Mouse (Mus musculus) embryonic facial prominence, embryonic 11.5 days (tissue): ENCODE results near the gene Havcr2. TPM values are rescaled to one million over a fixed set of nuclear protein-coding genes. Genes with fewer than 3 reads are reported as not detected.
"Not testable (repeated sequence)": the region's sequence is repeated elsewhere in the genome, so short reads cannot be mapped to it uniquely, and the experiment has no call there.

Experiments
- ATAC-seq: fragments of 200-750 bp; cut with Nextera tagmentation; replicated peaks from 2 replicates; pipeline ENCODE4 v1.8.0; 2017; ENCODE audit warnings: low read depth; ENCODE audit not compliant: insufficient number of reproducible peaks, low FRiP score, low TSS enrichment
- DNase-seq: peaks from one replicate; pipeline ENCODE4 v3.0.0-alpha.2; 2015; ENCODE audit warnings: low spot score
- H3K27ac ChIP-seq: fragments of 300-500 bp; sonication (generic); replicated peaks from 2 replicates; pipeline ENCODE4 v1.5.1; 2014; ENCODE audit warnings: mild to moderate bottlenecking, low read depth, low read length, control low read depth
- H3K27me3 ChIP-seq: fragments of 300-500 bp; sonication (generic); 2 replicates; pipeline ENCODE4 v1.6.1; 2014; ENCODE audit warnings: mild to moderate bottlenecking, low read length, moderate library complexity, mixed read lengths; ENCODE audit not compliant: control insufficient read depth, insufficient read depth
- H3K36me3 ChIP-seq: fragments of 300-500 bp; sonication (generic); replicated peaks from 2 replicates; pipeline ENCODE4 v1.6.1; 2014; ENCODE audit warnings: low read depth, mild to moderate bottlenecking, low read length, moderate library complexity, mixed read lengths; ENCODE audit not compliant: control insufficient read depth, insufficient read depth
- H3K4me1 ChIP-seq: fragments of 300-500 bp; sonication (generic); 2 replicates; pipeline ENCODE4 v1.6.1; 2014; ENCODE audit warnings: low read length, mixed read lengths; ENCODE audit not compliant: control insufficient read depth, insufficient read depth
- H3K4me2 ChIP-seq: fragments of 300-500 bp; sonication (generic); 2 replicates; pipeline ENCODE4 v1.6.1; 2014; ENCODE audit warnings: low read depth, mild to moderate bottlenecking, control low read depth, low read length, moderate library complexity
- H3K4me3 ChIP-seq: fragments of 300-500 bp; sonication (generic); 2 replicates; pipeline ENCODE4 v1.5.1; 2014; ENCODE audit warnings: low read depth, low read length, control low read depth
- H3K9ac ChIP-seq: fragments of 300-500 bp; sonication (generic); replicated peaks from 2 replicates; pipeline ENCODE4 v1.6.1; 2014; ENCODE audit warnings: mild to moderate bottlenecking, control low read depth, low read length
- H3K9me3 ChIP-seq: fragments of 300-500 bp; sonication (generic); replicated peaks from 2 replicates; pipeline ENCODE4 v1.6.1; 2016; ENCODE audit warnings: mild to moderate bottlenecking, low read length, inconsistent platforms, mixed read lengths; ENCODE audit not compliant: control insufficient read depth
- WGBS: fragments of 180-500 bp; shearing (Covaris S2); extraction: QIAGEN DNeasy Blood & Tissue Kit; methylation state at CpG from one replicate; pipeline ENCODE4 v1.1.7; 2014; 5-methylcytosine and 5-hydroxymethylcytosine counted together
- polyA plus RNA-seq: library from polyadenylated mRNA; unstranded; fragments of >200 nt; fragmentation: Nextera tagmentation; extraction: Ambion mirVana; gene quantifications from 2 replicates; pipeline ENCODE4 v1.2.1, GENCODE M21; 2014

Gene Havcr2
- polyA plus RNA-seq, result 0.26 TPM in 1 of 2 replicates, not detected in the other

DNA sequence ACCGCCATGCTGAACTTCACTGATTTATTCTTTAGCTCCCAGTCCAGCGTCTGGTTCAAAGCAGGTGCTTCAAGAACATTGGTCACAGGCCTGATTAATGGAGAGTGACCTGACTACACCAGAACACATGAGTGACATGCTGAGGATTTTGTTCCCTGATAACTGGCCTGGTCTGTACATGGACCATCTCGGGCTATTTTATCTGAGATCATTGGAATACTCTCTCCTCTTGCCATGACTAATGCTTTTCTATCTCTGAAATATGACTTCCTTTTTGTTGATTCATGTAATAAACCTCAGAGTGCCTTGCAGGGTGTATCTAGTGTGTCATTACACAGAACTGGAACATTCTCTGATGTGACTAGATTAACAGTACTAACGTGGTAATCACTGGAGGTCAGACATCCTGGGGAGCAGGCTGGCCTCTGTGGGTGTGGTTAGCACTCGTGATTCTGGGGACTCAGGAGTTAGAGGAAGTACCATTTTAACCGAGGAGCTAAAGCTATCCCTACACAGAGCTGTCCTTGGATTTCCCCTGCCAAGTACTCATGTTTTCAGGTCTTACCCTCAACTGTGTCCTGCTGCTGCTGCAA, at the start of gene Havcr2:
Gene Havcr2 (plus strand): TSS at position 483 of the 593 bp plus-strand sequence.
- no peaks in the 10 kb centered on the region for H3K4me1 ChIP-seq
- no peak within 1 kb of the TSS for H3K4me2 ChIP-seq
- DNase-seq, result no peak
- no peak within 1 kb of the TSS for H3K27ac ChIP-seq
- H3K9me3 ChIP-seq, result no peaks in the 10 kb centered on the region
- WGBS, result 76% methylated on average over 6 of the region's 6 CpGs
- H3K4me3 ChIP-seq, result no peak within 1 kb of the TSS
- no peaks in the 10 kb centered on the region for H3K36me3 ChIP-seq
- no peak within 1 kb of the TSS for H3K9ac ChIP-seq
- no peak for ATAC-seq
- no peaks in the 10 kb centered on the region for H3K27me3 ChIP-seq

DNA sequence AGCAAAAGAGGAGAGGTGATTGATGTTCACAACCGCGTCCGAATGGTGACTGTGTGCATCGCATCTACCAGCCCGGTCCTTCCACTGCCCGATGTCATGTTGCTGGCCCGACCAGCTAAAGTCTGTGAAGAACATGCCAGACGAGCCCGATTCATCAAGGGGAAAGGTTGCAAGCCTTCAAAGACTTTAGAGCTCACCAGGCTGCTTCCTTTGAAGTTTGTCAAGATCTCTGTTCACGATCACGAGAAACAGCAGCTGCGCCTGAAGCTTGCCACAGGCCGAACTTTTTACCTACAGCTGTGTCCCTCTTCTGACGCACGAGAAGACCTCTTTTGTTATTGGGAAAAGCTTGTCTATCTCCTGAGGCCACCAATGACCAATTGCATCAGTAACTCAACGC, 49.7 kb upstream of the Havcr2 start:
- WGBS, result 85% methylated on average over 16 of the region's 16 CpGs
- no peak for ATAC-seq
- H3K9ac ChIP-seq, result no peak overlapping the region
- no peak for DNase-seq
- H3K4me2 ChIP-seq, result no peak overlapping the region
- no peaks in the 10 kb centered on the region for H3K9me3 ChIP-seq
- no peaks in the 10 kb centered on the region for H3K4me1 ChIP-seq
- no peaks in the 10 kb centered on the region for H3K27me3 ChIP-seq
- H3K27ac ChIP-seq, result no peak overlapping the region
- no peaks in the 10 kb centered on the region for H3K36me3 ChIP-seq
- no peak overlapping the region for H3K4me3 ChIP-seq

DNA sequence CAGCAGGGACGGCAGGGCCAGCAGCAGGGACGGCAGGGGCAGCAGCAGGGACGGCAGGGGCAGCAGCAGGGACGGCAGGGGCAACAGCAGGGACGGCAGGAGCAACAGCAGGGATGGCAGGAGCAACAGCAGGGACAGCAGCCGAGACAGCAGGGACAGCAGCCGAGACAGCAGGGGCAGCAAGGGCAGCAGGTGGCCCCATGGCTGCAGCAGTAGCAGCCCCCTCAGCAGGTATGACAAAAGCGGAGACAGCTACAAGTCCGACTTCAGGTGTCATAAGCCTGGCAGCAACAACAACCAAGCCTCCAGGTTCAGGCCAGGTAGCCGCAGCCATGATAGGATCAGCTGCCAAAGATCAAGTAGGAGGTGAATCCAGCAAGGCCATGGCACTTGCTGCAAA, 48.0 kb upstream of the Havcr2 start:
- Histone ChIP-seq H3K36me3 (no peaks in the 10 kb centered on the region), H3K9me3 (no peaks in the 10 kb centered on the region), H3K4me1 (no peaks in the 10 kb centered on the region), H3K9ac (no peak overlapping the region), H3K4me3 (no peak overlapping the region), H3K27ac (no peak overlapping the region), H3K27me3 (no peaks in the 10 kb centered on the region), H3K4me2 (no peak overlapping the region)
- no peak for DNase-seq
- 37% methylated on average over 10 of the region's 10 CpGs for WGBS
- no peak for ATAC-seq

DNA sequence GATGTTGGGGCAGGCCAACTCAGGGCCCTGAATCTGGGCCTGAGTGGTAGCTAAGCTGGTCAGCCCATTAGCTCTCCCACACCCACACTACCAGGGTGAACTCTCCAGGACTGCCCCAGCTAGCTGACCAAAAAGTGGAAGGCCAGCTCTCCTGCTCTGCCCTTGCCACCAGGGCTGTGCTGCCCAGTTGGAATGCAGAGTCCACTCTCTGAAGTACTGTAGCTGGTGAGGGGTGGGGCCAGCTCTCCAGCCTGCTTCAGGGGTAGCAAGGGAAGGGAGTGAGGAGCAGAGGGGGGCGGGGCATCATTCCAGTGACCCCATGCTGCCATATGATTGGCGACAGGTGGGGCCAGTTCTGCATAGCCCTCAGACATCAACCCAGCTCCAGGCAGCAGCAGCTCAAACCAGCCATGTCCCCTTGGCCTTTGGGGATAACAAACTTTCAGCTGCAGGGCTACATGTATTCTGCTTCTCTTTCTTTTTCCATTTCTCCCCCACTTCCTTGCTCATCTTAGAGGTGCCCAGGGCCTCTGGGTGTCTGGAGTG, 44.6 kb upstream of the Havcr2 start:
- DNase-seq, result no peak
- ATAC-seq, result no peak
- Histone ChIP-seq H3K27me3 (no peaks in the 10 kb centered on the region), H3K9me3 (no peaks in the 10 kb centered on the region), H3K4me1 (no peaks in the 10 kb centered on the region), H3K4me2 (no peak overlapping the region), H3K27ac (no peak overlapping the region), H3K9ac (no peak overlapping the region), H3K4me3 (no peak overlapping the region), H3K36me3 (no peaks in the 10 kb centered on the region)
- WGBS, result 35% methylated on average over 2 of the region's 2 CpGs

DNA sequence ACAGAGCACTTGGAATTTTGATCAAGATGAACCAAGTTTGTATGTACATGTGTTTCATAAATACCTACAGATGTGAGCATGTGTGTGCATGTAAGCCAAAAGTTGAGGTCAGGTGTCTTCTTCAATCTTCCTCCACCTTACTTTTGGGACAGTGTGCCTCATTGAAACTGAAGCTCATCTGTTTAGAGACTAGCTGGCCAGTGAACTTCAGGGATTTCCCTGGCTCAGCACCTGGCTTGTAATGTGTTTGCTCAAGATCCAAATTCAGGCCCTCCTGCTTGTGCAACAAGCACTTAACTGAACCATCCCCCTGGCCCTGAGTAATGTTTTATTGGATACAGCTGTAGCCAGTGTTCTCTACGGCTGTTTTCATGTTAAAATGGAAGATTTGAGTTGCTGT, 36.3 kb upstream of the Havcr2 start:
- no peaks in the 10 kb centered on the region for H3K4me1 ChIP-seq
- peak; percentile 56 for DNase-seq

DNA sequence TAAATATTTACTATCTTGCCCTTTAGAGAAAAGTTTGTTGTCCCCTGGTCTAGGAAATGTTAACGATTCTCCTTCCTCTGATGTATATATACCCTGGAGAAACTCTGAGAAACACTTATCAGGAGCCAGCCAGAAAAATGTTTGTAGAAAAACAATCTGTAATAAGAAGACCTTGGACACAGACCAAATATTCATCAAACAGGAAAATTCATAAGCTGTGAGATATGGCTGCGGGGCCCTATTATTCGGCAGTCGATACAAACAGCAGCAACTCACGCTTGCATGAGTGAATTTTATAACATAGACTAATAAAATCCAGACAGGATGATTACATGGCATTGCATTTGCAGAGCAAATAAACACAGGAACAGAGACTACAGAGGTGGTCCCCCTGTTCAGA, 35.9 kb upstream of the Havcr2 start:
- no peak for DNase-seq
- Histone ChIP-seq H3K27me3 (no peaks in the 10 kb centered on the region), H3K4me1 (no peaks in the 10 kb centered on the region), H3K9ac (no peak overlapping the region), H3K4me2 (no peak overlapping the region), H3K36me3 (no peaks in the 10 kb centered on the region), H3K27ac (no peak overlapping the region), H3K9me3 (no peaks in the 10 kb centered on the region), H3K4me3 (no peak overlapping the region)
- ATAC-seq, result no peak
- WGBS, result 81% methylated on average over 5 of the region's 5 CpGs

More for the DNA sequence above, 36.3 kb upstream of the Havcr2 start:
- Histone ChIP-seq H3K36me3 (no peaks in the 10 kb centered on the region), H3K27me3 (no peaks in the 10 kb centered on the region), H3K9ac (no peak overlapping the region), H3K9me3 (no peaks in the 10 kb centered on the region), H3K4me2 (no peak overlapping the region), H3K4me3 (no peak overlapping the region), H3K27ac (no peak overlapping the region)
- 33% methylated on average over 1 of the region's 1 CpGs for WGBS
- ATAC-seq, result no peak

DNA sequence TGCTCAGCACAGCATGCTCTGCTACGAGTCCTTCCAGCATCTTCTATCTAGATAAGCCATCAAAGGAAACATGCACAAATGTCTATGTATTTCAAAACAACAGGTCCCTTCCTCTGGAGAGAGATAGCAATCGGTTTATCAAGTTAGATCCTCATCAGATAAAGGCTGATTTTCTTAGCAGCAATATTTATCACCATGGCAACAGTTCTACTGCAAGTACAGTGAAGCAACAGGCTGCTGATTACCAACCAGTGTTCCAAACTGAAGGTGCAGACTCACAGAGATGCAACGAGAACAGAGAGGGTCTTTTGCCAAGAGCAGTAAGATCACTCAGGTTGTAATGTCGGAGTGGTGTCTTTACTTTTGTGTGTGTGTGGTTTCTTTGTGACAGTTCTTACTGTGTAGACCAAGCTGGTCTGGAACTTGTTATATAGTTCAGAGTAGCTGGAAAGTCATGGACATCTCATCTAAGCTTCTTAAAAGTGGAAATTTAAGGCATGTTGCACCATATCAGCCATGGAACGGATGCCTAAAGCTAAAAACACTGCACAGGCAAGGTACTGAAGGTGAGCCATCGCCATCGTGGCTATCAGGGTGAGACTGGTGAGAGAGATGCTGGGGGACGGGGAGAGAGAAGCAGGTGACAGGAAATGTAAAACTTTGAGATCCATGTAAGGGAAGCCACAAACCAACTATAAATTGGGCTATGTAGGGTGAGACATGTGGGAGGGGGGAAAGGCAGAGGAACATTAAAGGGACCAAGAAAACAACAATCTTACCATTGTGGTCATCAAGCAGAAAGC, 33.4 kb upstream of the Havcr2 start:
- no peak for ATAC-seq
- DNase-seq, result no peak
- Histone ChIP-seq H3K4me1 (no peaks in the 10 kb centered on the region), H3K4me3 (no peak overlapping the region), H3K36me3 (no peaks in the 10 kb centered on the region), H3K27me3 (no peaks in the 10 kb centered on the region), H3K4me2 (no peak overlapping the region), H3K27ac (no peak overlapping the region), H3K9me3 (no peaks in the 10 kb centered on the region), H3K9ac (no peak overlapping the region)
- 81% methylated on average over 8 of the region's 8 CpGs for WGBS

DNA sequence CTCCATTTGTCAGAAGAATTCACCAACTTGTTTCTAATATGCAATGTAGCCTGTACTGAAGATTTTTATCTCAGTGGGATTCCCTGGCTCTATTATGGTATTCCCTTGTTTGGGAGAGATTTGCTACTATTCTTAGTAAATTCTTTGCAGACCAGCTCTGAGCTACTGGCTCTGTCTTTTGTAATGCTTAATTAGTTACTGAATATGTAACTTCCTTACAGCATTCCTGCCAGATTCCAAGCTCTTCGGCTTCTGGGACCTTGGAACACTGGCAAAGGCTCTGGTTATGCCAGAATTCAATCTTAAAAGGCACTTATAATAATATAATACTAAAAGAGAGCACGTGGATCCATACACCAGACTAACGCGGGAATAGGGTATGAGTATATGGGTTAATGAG, 26.6 kb upstream of the Havcr2 start:
- H3K9me3 ChIP-seq, H3K36me3 ChIP-seq, H3K4me1 ChIP-seq, H3K9ac ChIP-seq, ATAC-seq, H3K27ac ChIP-seq, H3K27me3 ChIP-seq, H3K4me3 ChIP-seq, H3K4me2 ChIP-seq, DNase-seq: not testable (repeated sequence)
- 44% methylated on average over 4 of the region's 4 CpGs for WGBS
